Mouse (Mus musculus): Measurements from ENCODE around the gene Adipor2. TPM values are rescaled to one million over a fixed set of nuclear protein-coding genes. Genes with fewer than 3 reads are reported as not detected.

The Adipor2 gene
- total and polyA plus RNA-seq, 2 experiments from 2014 or later: 42.4 to 62.5 TPM

DNA sequence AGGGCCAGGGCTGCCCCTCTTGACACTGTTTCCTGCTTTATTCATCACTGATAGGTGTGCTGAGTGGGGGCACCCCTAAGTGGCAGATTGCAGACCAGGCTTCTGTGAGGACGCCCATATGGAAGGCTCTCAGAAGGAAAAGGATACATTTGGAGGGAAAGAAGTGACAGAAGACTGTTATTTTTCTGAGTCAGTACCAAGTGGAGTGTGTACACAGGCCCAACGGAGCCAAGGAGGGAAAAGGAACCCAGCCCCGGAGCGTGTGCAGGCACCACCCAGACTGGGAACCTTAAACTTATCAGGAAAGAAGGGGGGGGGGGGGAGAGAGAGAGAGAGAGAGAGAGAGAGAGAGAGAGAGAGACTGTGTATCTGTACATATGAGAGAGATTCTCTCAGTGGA, 4.9 kb downstream of the Adipor2 start:
- Histone ChIP-seq H3K27ac (ENCODE audit: low read depth) (no peak overlapping the region), H3K4me1 (ENCODE audit: control insufficient read depth, insufficient read depth) (peaks cover 23% of the 10 kb centered on the region), H3K9ac (replicated peaks; ENCODE audit: low read depth, low read length) (no peak overlapping the region), H3K9me3 (replicated peaks; ENCODE audit: control insufficient read depth, low read length) (no peaks in the 10 kb centered on the region), H3K27me3 (ENCODE audit: control insufficient read depth, insufficient read depth, low read length) (no peaks in the 10 kb centered on the region), H3K4me2 (ENCODE audit: low read depth, low read length) (no peak overlapping the region), H3K36me3 (replicated peaks; ENCODE audit: control insufficient read depth, insufficient read depth, low read length) (no peaks in the 10 kb centered on the region), H3K4me3 (ENCODE audit: low read depth, low read length) (no peak overlapping the region)
- 68% methylated on average over 4 of the region's 4 CpGs for WGBS
- ATAC-seq (ENCODE audit: insufficient read depth, low read depth) (no peak), DNase-seq (ENCODE audit: low spot score) (no peak)
- TF ChIP-seq CTCF (IDR thresholded peaks at IDR 0.05; ENCODE audit: low read depth): no peak
- no peak for TF ChIP-seq EP300 (IDR thresholded peaks at IDR 0.05; ENCODE audit: low read depth)

DNA sequence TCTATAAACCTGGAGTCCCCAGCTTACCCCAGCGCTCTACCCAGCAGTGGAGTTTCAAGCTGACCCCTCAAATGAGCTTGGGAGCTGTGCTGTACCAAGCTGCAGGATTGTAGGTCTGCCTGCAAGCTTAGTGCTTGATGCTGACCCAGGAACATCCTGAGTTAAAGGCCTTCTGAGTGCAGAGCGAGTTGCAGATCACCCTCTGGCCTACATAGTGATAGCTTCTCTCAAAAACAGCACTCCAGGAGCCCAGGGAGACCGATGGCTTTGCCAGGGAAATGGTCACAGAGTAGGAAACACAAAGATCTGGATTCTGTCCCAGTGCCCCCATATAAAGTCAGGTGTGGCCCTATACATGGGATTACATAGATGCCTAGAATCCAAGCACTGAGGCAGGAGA, 6.0 kb downstream of the Adipor2 start:
- H3K36me3 ChIP-seq (replicated peaks; ENCODE audit: control insufficient read depth, insufficient read depth, low read length): no peaks in the 10 kb centered on the region
- DNase-seq (ENCODE audit: low spot score) (no peak), ATAC-seq (ENCODE audit: insufficient read depth, low read depth) (no peak)
- no peak overlapping the region for H3K27ac ChIP-seq (ENCODE audit: low read depth)
- H3K4me1 ChIP-seq (ENCODE audit: control insufficient read depth, insufficient read depth): peaks cover 14% of the 10 kb centered on the region
- 72% methylated on average over 3 of the region's 3 CpGs for WGBS
- H3K9ac ChIP-seq (replicated peaks; ENCODE audit: low read depth, low read length): no peak overlapping the region
- H3K4me2 ChIP-seq (ENCODE audit: low read depth, low read length): no peak overlapping the region
- no peak for TF ChIP-seq CTCF (IDR thresholded peaks at IDR 0.05; ENCODE audit: low read depth)
- TF ChIP-seq EP300 (IDR thresholded peaks at IDR 0.05; ENCODE audit: low read depth): no peak
- H3K4me3 ChIP-seq (ENCODE audit: low read depth, low read length): no peak overlapping the region
- H3K9me3 ChIP-seq (replicated peaks; ENCODE audit: control insufficient read depth, low read length): no peaks in the 10 kb centered on the region
- no peaks in the 10 kb centered on the region for H3K27me3 ChIP-seq (ENCODE audit: control insufficient read depth, insufficient read depth, low read length)

- Histone ChIP-seq H3K36me3 (replicated peaks; ENCODE audit: control insufficient read depth, insufficient read depth, low read length) (no peaks in the 10 kb centered on the region), H3K27ac (ENCODE audit: low read depth) (peak overlapping the region; percentile 67), H3K9me3 (replicated peaks; ENCODE audit: control insufficient read depth, low read length) (no peaks in the 10 kb centered on the region), H3K4me3 (ENCODE audit: low read depth, low read length) (no peak overlapping the region), H3K4me1 (ENCODE audit: control insufficient read depth, insufficient read depth) (peaks cover 14% of the 10 kb centered on the region), H3K4me2 (ENCODE audit: low read depth, low read length) (no peak overlapping the region), H3K27me3 (ENCODE audit: control insufficient read depth, insufficient read depth, low read length) (no peaks in the 10 kb centered on the region), H3K9ac (replicated peaks; ENCODE audit: low read depth, low read length) (no peak overlapping the region)
- DNase-seq (ENCODE audit: low spot score) (peak; percentile 62), ATAC-seq (ENCODE audit: insufficient read depth, low read depth) (peak; percentile 79)
- 0% methylated on average over 1 of the region's 1 CpGs for WGBS
- TF ChIP-seq EP300 (IDR thresholded peaks at IDR 0.05; ENCODE audit: low read depth): peak; percentile 39; the same call in 1 of the 2 replicates
- no peak for TF ChIP-seq CTCF (IDR thresholded peaks at IDR 0.05; ENCODE audit: low read depth)
These were observed 7.7 kb downstream of the Adipor2 start for GRCm38 (mm10) chr6:119409766-119410165.

DNA sequence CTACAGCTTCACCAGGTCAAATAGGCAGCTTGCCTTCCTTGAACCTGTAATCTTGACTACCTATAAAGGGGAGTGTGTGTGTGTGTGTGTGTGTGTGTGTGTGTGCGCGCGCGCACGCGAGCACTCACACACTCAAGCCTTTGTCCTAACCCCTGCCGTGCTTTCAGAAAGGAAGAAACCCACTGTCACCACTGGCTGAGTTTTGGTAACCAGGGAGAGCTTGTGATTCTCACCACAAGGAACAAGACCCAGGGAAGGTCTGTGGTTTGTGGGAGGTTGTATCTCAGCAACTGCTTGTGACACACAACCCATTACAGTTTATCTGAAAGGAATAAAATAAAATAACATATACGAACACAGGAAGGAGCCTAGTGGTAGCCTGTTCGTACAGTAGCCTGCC, 8.9 kb downstream of the Adipor2 start:
- Histone ChIP-seq H3K9ac (replicated peaks; ENCODE audit: low read depth, low read length) (no peak overlapping the region), H3K9me3 (replicated peaks; ENCODE audit: control insufficient read depth, low read length) (no peaks in the 10 kb centered on the region), H3K4me1 (ENCODE audit: control insufficient read depth, insufficient read depth) (peaks cover 14% of the 10 kb centered on the region), H3K4me3 (ENCODE audit: low read depth, low read length) (no peak overlapping the region), H3K27me3 (ENCODE audit: control insufficient read depth, insufficient read depth, low read length) (no peaks in the 10 kb centered on the region), H3K27ac (ENCODE audit: low read depth) (no peak overlapping the region), H3K36me3 (replicated peaks; ENCODE audit: control insufficient read depth, insufficient read depth, low read length) (no peaks in the 10 kb centered on the region), H3K4me2 (ENCODE audit: low read depth, low read length) (no peak overlapping the region)
- DNase-seq (ENCODE audit: low spot score) (no peak), ATAC-seq (ENCODE audit: insufficient read depth, low read depth) (no peak)
- no peak for TF ChIP-seq CTCF (IDR thresholded peaks at IDR 0.05; ENCODE audit: low read depth)
- no peak for TF ChIP-seq EP300 (IDR thresholded peaks at IDR 0.05; ENCODE audit: low read depth)
- WGBS: 75% methylated on average over 9 of the region's 9 CpGs

- no peaks in the 10 kb centered on the region for H3K27me3 ChIP-seq (ENCODE audit: control insufficient read depth, insufficient read depth, low read length)
- ATAC-seq (ENCODE audit: insufficient read depth, low read depth): no peak
- 73% methylated on average over 6 of the region's 6 CpGs for WGBS
- H3K36me3 ChIP-seq (replicated peaks; ENCODE audit: control insufficient read depth, insufficient read depth, low read length): no peaks in the 10 kb centered on the region
- no peak overlapping the region for H3K4me3 ChIP-seq (ENCODE audit: low read depth, low read length)
- no peak overlapping the region for H3K4me2 ChIP-seq (ENCODE audit: low read depth, low read length)
- no peak overlapping the region for H3K27ac ChIP-seq (ENCODE audit: low read depth)
- peaks cover 14% of the 10 kb centered on the region for H3K4me1 ChIP-seq (ENCODE audit: control insufficient read depth, insufficient read depth)
- no peak for DNase-seq (ENCODE audit: low spot score)
- TF ChIP-seq EP300 (IDR thresholded peaks at IDR 0.05; ENCODE audit: low read depth) (no peak), CTCF (IDR thresholded peaks at IDR 0.05; ENCODE audit: low read depth) (no peak)
- H3K9ac ChIP-seq (replicated peaks; ENCODE audit: low read depth, low read length): no peak overlapping the region
- no peaks in the 10 kb centered on the region for H3K9me3 ChIP-seq (replicated peaks; ENCODE audit: control insufficient read depth, low read length)
These were observed 9.7 kb downstream of the Adipor2 start for GRCm38 (mm10) chr6:119407818-119408217.

DNA sequence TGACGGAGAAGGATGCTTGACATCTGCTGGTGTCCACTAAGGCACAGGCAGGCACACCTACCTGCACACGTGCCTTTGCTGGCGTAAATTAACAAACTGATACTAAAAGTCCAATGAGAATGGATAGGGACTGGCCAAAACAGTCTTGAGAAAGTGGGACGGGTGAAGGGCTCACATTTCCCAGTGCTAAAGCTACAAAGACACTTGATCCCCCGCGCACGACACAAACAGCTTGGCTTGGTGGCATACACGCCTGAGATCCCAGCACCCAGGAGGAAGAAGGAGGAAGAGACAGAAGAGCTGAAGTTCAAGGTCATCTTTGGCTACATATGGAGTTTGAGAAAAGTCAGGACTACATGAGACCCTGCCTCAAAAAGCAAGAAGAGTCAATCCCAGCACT, 11.0 kb downstream of the Adipor2 start:
- TF ChIP-seq EP300 (IDR thresholded peaks at IDR 0.05; ENCODE audit: low read depth): no peak
- TF ChIP-seq CTCF (IDR thresholded peaks at IDR 0.05; ENCODE audit: low read depth): no peak
- Histone ChIP-seq H3K4me2 (ENCODE audit: low read depth, low read length) (no peak overlapping the region), H3K9ac (replicated peaks; ENCODE audit: low read depth, low read length) (no peak overlapping the region), H3K36me3 (replicated peaks; ENCODE audit: control insufficient read depth, insufficient read depth, low read length) (no peaks in the 10 kb centered on the region), H3K27me3 (ENCODE audit: control insufficient read depth, insufficient read depth, low read length) (no peaks in the 10 kb centered on the region), H3K4me3 (ENCODE audit: low read depth, low read length) (no peak overlapping the region), H3K4me1 (ENCODE audit: control insufficient read depth, insufficient read depth) (peaks cover 14% of the 10 kb centered on the region), H3K27ac (ENCODE audit: low read depth) (no peak overlapping the region), H3K9me3 (replicated peaks; ENCODE audit: control insufficient read depth, low read length) (no peaks in the 10 kb centered on the region)
- ATAC-seq (ENCODE audit: insufficient read depth, low read depth) (no peak), DNase-seq (ENCODE audit: low spot score) (no peak)
- 88% methylated on average over 8 of the region's 8 CpGs for WGBS
